Mouse (Mus musculus) heart, embryonic 16.5 days (tissue): Measurements from ENCODE around the gene Ears2. TPM values are rescaled to one million over a fixed set of nuclear protein-coding genes. Genes with fewer than 3 reads are reported as not detected.
"Not testable (repeated sequence)": the region's sequence is repeated elsewhere in the genome, so short reads cannot be mapped to it uniquely, and the experiment has no call there.

Experiments used
- ATAC-seq: fragments of 200-750 bp; cut with Nextera tagmentation; replicated peaks from 2 replicates; pipeline ENCODE4 v1.8.0; 2017; ENCODE audit warnings: moderate number of reproducible peaks; ENCODE audit not compliant: insufficient read depth, low FRiP score; ENCODE audit errors: extremely low read depth
- H3K27ac ChIP-seq: fragments of 300-500 bp; sonication (generic); 2 replicates; pipeline ENCODE4 v1.5.1; 2014; ENCODE audit warnings: mild to moderate bottlenecking, low read length, control low read depth, moderate library complexity
- H3K27me3 ChIP-seq: fragments of 300-500 bp; sonication (generic); 2 replicates; pipeline ENCODE4 v1.6.1; 2014; ENCODE audit warnings: low read length, mixed read lengths; ENCODE audit not compliant: control insufficient read depth, insufficient read depth
- H3K36me3 ChIP-seq: fragments of 300-500 bp; sonication (generic); 2 replicates; pipeline ENCODE4 v1.6.1; 2014; ENCODE audit not compliant: control insufficient read depth, insufficient read depth
- H3K4me1 ChIP-seq: fragments of 300-500 bp; sonication (generic); 2 replicates; pipeline ENCODE4 v1.6.1; 2014; ENCODE audit warnings: low read length, mixed read lengths; ENCODE audit not compliant: control insufficient read depth, insufficient read depth
- H3K4me2 ChIP-seq: fragments of 300-500 bp; sonication (generic); 2 replicates; pipeline ENCODE4 v1.6.1; 2014; ENCODE audit warnings: low read depth, mild to moderate bottlenecking, control low read depth, low read length
- H3K4me3 ChIP-seq: fragments of 300-500 bp; sonication (generic); 2 replicates; pipeline ENCODE4 v1.5.1; 2014; ENCODE audit warnings: mild to moderate bottlenecking, control low read depth, low read length
- H3K9ac ChIP-seq: fragments of 300-500 bp; sonication (generic); 2 replicates; pipeline ENCODE4 v1.6.1; 2014; ENCODE audit warnings: low read length, control low read depth
- H3K9me3 ChIP-seq: fragments of 300-500 bp; sonication (generic); replicated peaks from 2 replicates; pipeline ENCODE4 v1.6.1; 2016; ENCODE audit warnings: low read length; ENCODE audit not compliant: control insufficient read depth
- WGBS: fragments of 180-500 bp; shearing (Covaris S2); extraction: QIAGEN DNeasy Blood & Tissue Kit; methylation state at CpG from one replicate; pipeline ENCODE4 v1.1.7; 2014; 5-methylcytosine and 5-hydroxymethylcytosine counted together
- polyA plus RNA-seq: library from polyadenylated mRNA; unstranded; fragments of >200 nt; fragmentation: Nextera tagmentation; extraction: Ambion mirVana; gene quantifications from 2 replicates; pipeline ENCODE4 v1.2.1, GENCODE M21; 2015

Ears2 gene
- 40.4 and 41.9 TPM in 2 replicates for polyA plus RNA-seq

DNA sequence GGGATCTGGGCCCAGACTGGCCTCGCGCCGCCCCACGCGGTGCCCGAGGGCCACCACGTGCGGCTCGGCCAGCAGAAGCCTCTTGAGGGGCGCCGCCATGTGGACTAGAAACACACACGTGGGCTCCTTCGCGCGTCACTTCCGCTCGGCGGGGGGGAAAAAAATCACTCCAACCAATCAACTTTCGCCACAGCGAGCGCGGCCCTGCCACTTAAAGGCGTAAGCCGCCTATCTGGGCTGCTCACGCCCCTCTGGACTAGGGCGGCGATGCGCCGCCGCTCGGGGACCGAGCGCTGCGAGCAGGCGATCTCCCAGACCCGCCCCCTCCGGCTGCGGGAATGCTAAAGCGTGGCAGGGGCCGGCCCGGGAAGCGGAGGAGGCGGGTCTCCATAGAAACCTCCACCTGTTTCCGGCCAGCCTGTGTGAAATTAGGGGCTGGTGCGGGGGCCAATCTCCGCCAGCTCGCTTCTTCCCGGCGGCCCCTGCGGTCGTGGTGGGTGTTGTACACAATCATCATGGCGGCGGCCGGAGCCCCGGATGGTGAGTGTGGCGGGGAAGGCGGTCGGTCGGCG is at the start of gene Ears2, which contains the start of gene Ubfd1:
TSS of gene Ears2 (minus strand) at position 319 of the 572 bp plus-strand sequence.
TSS of gene Ubfd1 (plus strand) at position 231 of the 572 bp plus-strand sequence.
- Histone ChIP-seq H3K27ac (peak within 1 kb of the TSS; percentile 87), H3K36me3 (peaks cover 26% of the 10 kb centered on the region), H3K9me3 (no peaks in the 10 kb centered on the region), H3K27me3 (no peaks in the 10 kb centered on the region), H3K9ac (peak within 1 kb of the TSS; percentile 97), H3K4me1 (peaks cover 31% of the 10 kb centered on the region), H3K4me3 (peak within 1 kb of the TSS; percentile 99), H3K4me2 (peak within 1 kb of the TSS; percentile 96)
- ATAC-seq, result peak; percentile 98
- WGBS, result under 1% methylated on average over 60 of the region's 60 CpGs

DNA sequence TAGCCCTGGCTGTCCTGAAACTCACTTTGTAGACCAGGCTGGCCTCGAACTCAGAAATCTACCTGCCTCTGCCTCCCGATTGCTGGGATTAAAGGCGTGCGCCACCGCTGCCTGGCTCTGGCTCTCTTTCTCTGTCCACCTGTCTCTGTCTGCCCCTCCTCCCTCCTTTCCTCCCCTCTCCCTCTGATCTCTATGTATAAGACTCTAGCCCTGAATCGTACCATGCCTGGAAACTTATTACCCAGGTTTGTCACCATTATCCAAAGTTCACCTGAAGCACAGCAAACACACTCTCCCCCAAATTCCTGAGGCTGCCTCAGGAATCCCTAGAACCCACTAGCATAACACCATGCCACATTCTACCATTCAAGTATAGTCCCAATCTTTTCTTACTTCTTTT is 41.1 kb upstream of the Ears2 start:
- no peak for ATAC-seq
- Histone ChIP-seq H3K36me3 (peaks cover 10% of the 10 kb centered on the region; the same call in 1 of the 2 replicates), H3K4me3 (no peak overlapping the region), H3K27ac (no peak overlapping the region), H3K9ac (no peak overlapping the region), H3K4me1 (no peaks in the 10 kb centered on the region), H3K4me2 (no peak overlapping the region), H3K27me3 (no peaks in the 10 kb centered on the region), H3K9me3 (no peaks in the 10 kb centered on the region)
- 93% methylated on average over 6 of the region's 6 CpGs for WGBS

DNA sequence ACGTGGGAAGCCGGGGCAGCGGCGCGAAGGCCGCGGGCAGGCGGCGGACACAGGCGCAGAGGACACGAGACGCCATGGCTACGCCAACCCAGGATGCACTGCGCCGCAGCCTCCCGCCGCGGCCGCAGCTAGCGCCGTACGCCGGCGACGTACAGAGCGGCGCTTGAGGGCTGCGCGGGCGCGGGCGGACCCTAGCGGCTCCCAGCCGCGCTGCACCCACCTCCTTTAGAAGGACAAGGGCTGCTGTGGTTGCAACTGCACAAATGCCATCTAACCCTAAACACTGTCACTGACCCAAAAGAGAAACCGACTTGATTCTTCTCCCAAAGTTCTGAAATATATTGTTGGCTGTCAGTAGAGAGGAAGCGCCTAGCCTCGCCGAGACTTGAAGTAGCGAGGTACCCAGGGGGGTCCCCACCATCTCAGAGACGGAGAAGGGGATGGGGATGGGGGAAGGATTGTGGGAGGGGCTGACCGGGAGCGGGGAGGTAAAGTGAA is 34.7 kb upstream of the Ears2 start, which contains the start of gene Ndufab1:
TSS of gene Ndufab1 (minus strand) at position 140 of the 498 bp plus-strand sequence.
- Histone ChIP-seq H3K27ac (peak within 1 kb of the TSS; percentile 62), H3K9me3 (no peaks in the 10 kb centered on the region), H3K36me3 (peaks cover 13% of the 10 kb centered on the region), H3K4me2 (peak within 1 kb of the TSS; percentile 84), H3K4me3 (peak within 1 kb of the TSS; percentile 69), H3K9ac (peak within 1 kb of the TSS; percentile 84), H3K4me1 (peaks cover 11% of the 10 kb centered on the region), H3K27me3 (no peaks in the 10 kb centered on the region)
- ATAC-seq, result peak; percentile 99
- under 1% methylated on average over 32 of the region's 43 CpGs for WGBS

DNA sequence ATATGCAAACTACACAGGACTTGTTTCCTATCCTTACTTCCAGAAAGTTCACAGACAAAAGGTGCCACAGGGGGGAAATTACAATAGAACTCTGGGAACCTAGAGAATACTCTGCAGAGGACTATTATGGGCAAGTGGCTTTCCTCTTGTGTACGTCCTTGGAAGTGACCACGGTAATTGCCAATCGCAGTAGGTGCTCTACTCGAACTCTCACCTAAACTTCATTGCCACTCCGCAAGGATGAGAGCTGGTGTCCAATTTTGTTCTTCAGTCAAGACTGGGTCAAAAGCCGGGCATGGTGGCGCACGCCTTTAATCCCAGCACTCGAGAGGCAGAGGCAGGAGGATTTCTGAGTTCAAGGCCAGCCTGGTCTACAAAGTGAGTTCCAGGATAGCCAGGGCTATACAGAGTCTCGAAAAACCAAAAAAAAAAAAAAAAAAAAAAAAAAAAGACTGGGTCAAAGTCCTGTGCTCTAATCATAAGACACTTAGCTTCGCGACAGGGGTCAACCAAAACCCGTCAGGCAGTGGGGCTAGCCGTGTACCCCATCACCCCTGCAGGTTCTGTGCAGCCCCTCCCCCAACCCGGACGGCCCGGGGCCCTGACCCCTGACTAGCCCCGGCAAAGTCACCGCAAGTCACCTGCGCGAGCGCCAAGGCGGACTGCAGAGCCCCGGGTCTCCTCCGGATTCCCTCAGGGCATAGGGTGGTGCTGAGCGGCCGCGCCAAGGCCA is 34.1 kb upstream of the Ears2 start:
- H3K9me3 ChIP-seq, H3K27me3 ChIP-seq: not testable (repeated sequence)
- peak overlapping the region; percentile 62 for H3K27ac ChIP-seq
- H3K4me2 ChIP-seq, result peak overlapping the region; percentile 84
- peaks cover 11% of the 10 kb centered on the region for H3K4me1 ChIP-seq
- 3% methylated on average over 26 of the region's 28 CpGs for WGBS
- H3K4me3 ChIP-seq, result peak overlapping the region; percentile 69
- peak; percentile 77 for ATAC-seq
- H3K36me3 ChIP-seq, result peaks cover 20% of the 10 kb centered on the region
- H3K9ac ChIP-seq, result peak overlapping the region; percentile 84

DNA sequence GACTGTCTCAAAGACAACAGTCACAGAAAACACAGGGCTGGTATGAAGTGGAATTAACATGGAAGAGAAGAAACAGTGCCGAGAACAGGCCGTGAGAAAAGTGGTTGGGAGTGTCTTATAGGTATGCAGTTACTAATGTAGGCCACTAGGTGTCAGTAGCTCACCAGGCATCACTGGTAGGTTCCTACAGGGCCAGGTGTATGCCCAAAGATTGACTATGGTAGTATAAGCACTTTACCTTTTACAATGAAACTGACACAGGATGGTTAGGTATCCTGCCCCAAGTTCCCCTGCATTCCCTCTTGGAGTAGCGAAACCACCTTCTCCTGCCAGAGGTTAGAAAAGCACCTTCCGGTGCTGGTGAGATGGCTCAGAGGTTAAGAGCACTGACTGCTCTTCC is 32.2 kb upstream of the Ears2 start:
- Histone ChIP-seq H3K36me3 (peaks cover 39% of the 10 kb centered on the region), H3K4me2 (no peak overlapping the region), H3K4me1 (peaks cover 11% of the 10 kb centered on the region), H3K9me3 (no peaks in the 10 kb centered on the region), H3K27me3 (no peaks in the 10 kb centered on the region), H3K27ac (no peak overlapping the region), H3K4me3 (no peak overlapping the region), H3K9ac (no peak overlapping the region)
- WGBS, result 52% methylated on average over 4 of the region's 4 CpGs
- no peak for ATAC-seq

DNA sequence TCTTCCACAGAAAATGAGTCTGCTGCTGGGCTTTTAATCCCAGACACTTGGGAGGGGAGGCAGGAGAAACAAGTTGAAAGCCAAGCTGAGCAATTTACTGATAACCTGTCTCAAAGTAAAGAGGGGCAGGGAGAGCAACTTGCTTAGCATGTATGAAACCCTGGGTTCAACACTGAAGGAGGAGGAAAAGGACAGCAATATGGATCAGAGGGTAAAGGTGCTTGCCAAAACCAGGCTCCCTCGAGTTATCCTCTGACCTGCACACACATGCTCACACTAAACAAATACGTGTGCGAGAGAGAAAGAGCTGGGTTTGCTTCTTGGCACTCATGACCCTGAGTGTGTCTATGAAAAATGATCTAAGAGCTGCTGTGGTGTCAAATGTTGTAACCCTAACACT is 30.9 kb upstream of the Ears2 start:
- ATAC-seq, result no peak
- H3K4me3 ChIP-seq, result no peak overlapping the region
- no peak overlapping the region for H3K4me2 ChIP-seq
- peaks cover 47% of the 10 kb centered on the region for H3K36me3 ChIP-seq
- peaks cover 11% of the 10 kb centered on the region for H3K4me1 ChIP-seq
- H3K27me3 ChIP-seq, result no peaks in the 10 kb centered on the region
- H3K27ac ChIP-seq, result no peak overlapping the region
- no peak overlapping the region for H3K9ac ChIP-seq
- 86% methylated on average over 3 of the region's 3 CpGs for WGBS
- no peaks in the 10 kb centered on the region for H3K9me3 ChIP-seq

DNA sequence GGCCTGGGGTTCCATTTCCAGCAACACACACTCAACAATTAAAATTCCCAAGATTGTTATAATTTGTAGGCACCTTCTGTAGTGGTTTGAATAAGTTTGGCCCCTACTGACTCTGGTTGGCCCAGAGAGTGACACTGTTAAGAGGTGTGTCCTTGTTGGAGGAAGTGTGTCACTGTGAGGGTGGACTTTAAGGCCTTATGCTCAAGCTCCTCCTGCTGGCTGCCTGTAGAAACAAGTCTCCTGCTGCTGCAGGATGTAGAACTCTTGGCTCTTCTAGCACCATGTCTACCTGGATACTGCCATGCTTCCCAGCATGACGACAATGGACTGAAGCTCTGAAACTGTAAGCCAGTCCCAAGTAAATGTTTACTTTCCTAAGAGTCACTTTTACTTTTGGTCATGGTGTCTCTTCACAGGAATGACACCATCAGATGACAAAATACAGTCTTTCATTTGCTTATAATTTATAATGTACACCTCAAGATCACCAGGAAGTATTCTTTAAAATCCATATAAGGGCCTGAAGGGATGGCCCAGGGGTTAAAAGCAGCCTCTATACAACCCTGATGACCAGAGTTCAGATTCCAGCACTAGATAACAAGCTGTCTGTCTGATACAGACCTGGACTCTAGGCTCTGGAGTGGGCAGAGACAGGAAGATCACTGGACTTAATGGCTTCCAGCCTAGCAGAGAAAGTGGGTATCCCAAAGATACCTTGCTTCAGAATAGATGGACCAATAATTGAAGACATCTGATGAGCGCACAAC is 27.7 kb upstream of the Ears2 start:
- 90% methylated on average over 2 of the region's 2 CpGs for WGBS
- peaks cover 69% of the 10 kb centered on the region for H3K36me3 ChIP-seq
- H3K4me3 ChIP-seq, result no peak overlapping the region

DNA sequence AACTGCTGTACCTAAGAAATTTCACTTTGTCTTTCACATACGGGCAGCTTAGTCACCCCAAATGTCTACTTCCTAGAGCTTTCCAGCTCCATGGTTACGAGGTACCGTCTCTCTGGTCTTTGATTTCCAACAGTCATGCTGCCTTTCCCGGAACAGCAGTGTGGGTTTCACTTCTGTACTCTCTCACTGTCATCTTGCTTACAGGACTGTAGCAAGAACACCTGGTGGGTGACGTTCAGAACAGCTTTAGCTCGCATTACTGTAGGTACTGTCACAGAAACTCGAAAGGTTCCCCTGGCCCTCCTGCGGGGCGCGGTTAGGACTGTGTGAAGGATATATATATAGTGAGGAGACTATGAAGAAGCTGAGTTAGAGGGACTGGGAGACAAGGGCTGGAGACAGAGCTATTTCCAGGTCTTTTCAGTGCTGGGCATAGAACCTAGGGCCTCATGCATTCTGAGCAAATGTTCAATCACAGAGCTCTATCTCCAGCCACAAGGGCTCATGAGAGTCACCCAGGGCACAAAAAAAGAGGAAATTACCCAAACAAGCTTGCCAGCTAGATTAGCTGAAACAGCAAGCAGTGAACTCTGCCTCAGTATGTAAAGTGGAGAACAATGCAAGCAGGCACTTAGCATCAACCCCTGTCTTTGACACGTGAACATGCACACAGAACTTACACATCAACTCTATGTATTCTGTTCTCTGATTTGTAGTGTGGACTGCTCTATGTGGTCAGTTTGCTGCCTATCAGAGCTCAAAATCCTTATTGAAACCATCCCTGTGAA is 20.3 kb upstream of the Ears2 start:
- ATAC-seq, result no peak
- Histone ChIP-seq H3K4me3 (no peak overlapping the region), H3K4me2 (no peak overlapping the region), H3K27ac (no peak overlapping the region), H3K4me1 (peaks cover 2% of the 10 kb centered on the region; the same call in 1 of the 2 replicates), H3K9ac (no peak overlapping the region), H3K36me3 (peaks cover 51% of the 10 kb centered on the region), H3K9me3 (no peaks in the 10 kb centered on the region), H3K27me3 (no peaks in the 10 kb centered on the region)
- 86% methylated on average over 11 of the region's 11 CpGs for WGBS

More for the DNA sequence above, 27.7 kb upstream of the Ears2 start:
- no peaks in the 10 kb centered on the region for H3K4me1 ChIP-seq
- no peak overlapping the region for H3K4me2 ChIP-seq
- H3K27ac ChIP-seq, result no peak overlapping the region
- H3K27me3 ChIP-seq, result no peaks in the 10 kb centered on the region
- H3K9me3 ChIP-seq, result no peaks in the 10 kb centered on the region
- no peak overlapping the region for H3K9ac ChIP-seq
- ATAC-seq, result no peak
